ENCODE assay signal across 8 mouse cellular contexts in the genomic region with DNA sequence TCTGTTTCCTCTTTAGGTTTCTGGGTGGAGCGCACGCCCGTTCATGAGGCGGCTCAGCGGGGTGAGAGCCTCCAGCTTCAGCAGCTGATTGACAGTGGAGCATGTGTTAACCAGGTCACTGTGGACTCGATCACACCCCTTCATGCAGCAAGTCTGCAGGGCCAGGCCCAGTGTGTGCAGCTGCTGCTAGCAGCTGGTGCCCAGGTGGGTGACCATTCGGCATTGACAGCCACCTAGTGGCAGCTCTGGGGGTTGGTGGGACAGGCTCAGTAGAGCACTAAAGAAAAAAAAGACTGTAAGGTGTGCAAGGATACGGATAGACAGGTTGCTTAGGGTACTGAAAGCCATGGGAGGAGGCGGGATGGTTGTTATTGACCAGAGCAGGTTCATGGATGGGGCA. TPM values are rescaled to one million over a fixed set of nuclear protein-coding genes. Genes with fewer than 3 reads are reported as not detected.
DNase-seq lines count a peak whose midpoint lies in the region; ATAC-seq and TF ChIP-seq lines count a peak whose summit lies in the region.

No protein-coding gene starts in this region.

- H3K9ac ChIP-seq in heart, embryonic 11.5 days (ENCODE audit: low read depth, low read length), result no peak overlapping the region
- no peak overlapping the region for H3K9ac ChIP-seq in ES-E14 (ENCODE audit: insufficient read depth, low read depth, low read length, poor library complexity, severe bottlenecking)

- no peak for ATAC-seq in heart, embryonic 11.5 days (replicated peaks; ENCODE audit: insufficient number of reproducible peaks, low FRiP score, low TSS enrichment)
- peak; percentile 77 to 83 for ATAC-seq in hematopoietic stem cell, adult 5-6 weeks (replicated peaks in 1 of 2; ENCODE audit: insufficient read depth in 1 of 2, low FRiP score in 2 of 2, low TSS enrichment in 1 of 2, low read depth in 1 of 2, poor library complexity in 2 of 2, severe bottlenecking in 2 of 2)
- peak; percentile 33; the same call in 1 of the 2 replicates for ATAC-seq in monocyte, adult 5-6 weeks (replicated peaks; ENCODE audit: insufficient number of reproducible peaks, low FRiP score, low TSS enrichment, poor library complexity, severe bottlenecking)

- H3K27ac ChIP-seq in heart, embryonic 11.5 days (ENCODE audit: low read depth, low read length), result no peak overlapping the region
- H3K27ac ChIP-seq in ES-E14 (ENCODE audit: insufficient read depth, low read depth, low read length, poor library complexity, severe bottlenecking), result no peak overlapping the region

- H3K27me3 ChIP-seq in heart, embryonic 11.5 days (ENCODE audit: control insufficient read depth, insufficient read depth, low read length), result no peaks in the 10 kb centered on the region

- in situ Hi-C loops in ES-E14 (cut with MboI; ENCODE audit: low sequenced_read_pairs in 2 of 2, unreplicated experiment in 2 of 2), result loop anchor here in 1 of 2 experiments (25.0 kb wide), 1 partner anchor 230 kb away; no protein-coding TSS in a partner anchor

- peak; percentile 85 for DNase-seq in heart, adult 11 months
- DNase-seq in ES-E14 (ENCODE audit: low read depth, low spot score) (no peak), liver (peak; percentile 47)
- DNase-seq in layer of hippocampus, adult 18-20 months (ENCODE audit: low spot score in 2 of 2), result no peak
- no peak for DNase-seq in left cerebral cortex, adult 8-10 months (ENCODE audit: low spot score in 2 of 2)

- no peaks in the 10 kb centered on the region for H3K9me3 ChIP-seq in heart, embryonic 11.5 days (replicated peaks; ENCODE audit: control insufficient read depth, low read length)
- no peaks in the 10 kb centered on the region for H3K9me3 ChIP-seq in ES-E14 (ENCODE audit: control insufficient read depth, insufficient read depth, low read depth, low read length)

- no peak overlapping the region for H3K4me2 ChIP-seq in heart, embryonic 11.5 days

- no peak overlapping the region for H3K4me3 ChIP-seq in heart, embryonic 11.5 days (ENCODE audit: low read depth, low read length)
- no peak overlapping the region for H3K4me3 ChIP-seq in ES-E14 (ENCODE audit: insufficient read depth in 1 of 2, low read depth in 1 of 2, low read length in 2 of 2, poor library complexity in 1 of 2, severe bottlenecking in 1 of 2)

- no peaks in the 10 kb centered on the region for H3K36me3 ChIP-seq in heart, embryonic 11.5 days (ENCODE audit: control insufficient read depth, insufficient read depth, low read length)
- H3K36me3 ChIP-seq in ES-E14 (ENCODE audit: control insufficient read depth, insufficient read depth, low read length, poor library complexity, severe bottlenecking), result no peaks in the 10 kb centered on the region

- no peaks in the 10 kb centered on the region for H3K4me1 ChIP-seq in heart, embryonic 11.5 days (ENCODE audit: control insufficient read depth, insufficient read depth, low read length)
- no peaks in the 10 kb centered on the region for H3K4me1 ChIP-seq in ES-E14 (ENCODE audit: control insufficient read depth in 2 of 2, insufficient read depth in 2 of 2, low read length in 2 of 2, poor library complexity in 1 of 2)

- WGBS in heart, embryonic 11.5 days (ENCODE audit: insufficient replicate concordance), result 73% methylated on average over 9 of the region's 9 CpGs

TF ChIP-seq in ES-E14, 5 proteins besides CTCF, POLR2A, EP300 and RAD21:
- TF ChIP-seq MAFK (IDR thresholded peaks at IDR 0.05; ENCODE audit: insufficient read depth, low read depth, low read length), result no peak
- peak; percentile 58; the same call in 1 of the 2 replicates for TF ChIP-seq ZNF384 (IDR thresholded peaks at IDR 0.05; ENCODE audit: low read depth, low read length)
- TF ChIP-seq CHD2 (IDR thresholded peaks at IDR 0.05; ENCODE audit: low read depth, low read length), result no peak
- TF ChIP-seq HCFC1 (IDR thresholded peaks at IDR 0.05; ENCODE audit: borderline replicate concordance, insufficient read depth, low read length), result no peak
- 0 out of 2 replicates have a peak, but pooled peaks have one; percentile 8 for TF ChIP-seq ZC3H11A (IDR thresholded peaks at IDR 0.05; ENCODE audit: borderline replicate concordance, low read depth, low read length)

RNA-seq across cellular contexts. Expression of a gene that starts 8.2 kb away (rescaled TPM):
- polyA plus RNA-seq in heart, embryonic 11.5 days (2014; fragmentation: Nextera tagmentation; extraction: Ambion mirVana), result 5.1 and 5.3 TPM in 2 replicates
- total RNA-seq in ES-E14 (2012; rRNA removed), result 2.3 and 3.0 TPM in 2 replicates
- 7.8 and 14.4 TPM in 2 replicates for total RNA-seq in hematopoietic stem cell, adult 5-6 weeks (2017)
- 11.3 to 47.5 TPM (median 22.3 TPM) in 3 replicates for total RNA-seq in monocyte, adult 5-6 weeks (2017)
- 10 to 100 TPM; 30.3 to 34.1 TPM for total RNA-seq in layer of hippocampus, adult 18-20 months (2021)
- 10 to 100 TPM; 41.9 to 50.4 (median 47.5) TPM for total RNA-seq in left cerebral cortex, adult 8-10 months (2022)

RNA-seq across cellular contexts. Expression of a gene that starts 31.1 kb away (rescaled TPM):
- polyA plus RNA-seq in heart, embryonic 11.5 days (2014; fragmentation: Nextera tagmentation; extraction: Ambion mirVana), result 14.0 and 16.0 TPM in 2 replicates
- total RNA-seq in ES-E14 (2012; rRNA removed), result 33.1 and 34.9 TPM in 2 replicates
- total RNA-seq in hematopoietic stem cell, adult 5-6 weeks (2017), result 63.0 and 69.9 TPM in 2 replicates
- total RNA-seq in monocyte, adult 5-6 weeks (2017), result 40.1 to 94.3 TPM (median 40.6 TPM) in 3 replicates
- 10 to 100 TPM; 23.9 to 24.8 TPM for total RNA-seq in layer of hippocampus, adult 18-20 months (2021)
- total RNA-seq in left cerebral cortex, adult 8-10 months (2022), result 10 to 100 TPM; 24.8 to 28.9 (median 25.6) TPM

Comparison
In these comparisons a context has a peak if more than half of its experiments do, and no peak if none do; other contexts are left out.
1. DNase-seq: peak in heart, adult 11 months (single experiment) and liver (single experiment); none in ES-E14 (single experiment), layer of hippocampus, adult 18-20 months (0 of 2) and left cerebral cortex, adult 8-10 months (0 of 2).